Mouse (Mus musculus): ENCODE data around the gene Fance. TPM values are rescaled to one million over a fixed set of nuclear protein-coding genes. Genes with fewer than 3 reads are reported as not detected.

Gene Fance
- polyA plus RNA-seq, 1 experiment from 2014 or later = 22.5 TPM

DNA sequence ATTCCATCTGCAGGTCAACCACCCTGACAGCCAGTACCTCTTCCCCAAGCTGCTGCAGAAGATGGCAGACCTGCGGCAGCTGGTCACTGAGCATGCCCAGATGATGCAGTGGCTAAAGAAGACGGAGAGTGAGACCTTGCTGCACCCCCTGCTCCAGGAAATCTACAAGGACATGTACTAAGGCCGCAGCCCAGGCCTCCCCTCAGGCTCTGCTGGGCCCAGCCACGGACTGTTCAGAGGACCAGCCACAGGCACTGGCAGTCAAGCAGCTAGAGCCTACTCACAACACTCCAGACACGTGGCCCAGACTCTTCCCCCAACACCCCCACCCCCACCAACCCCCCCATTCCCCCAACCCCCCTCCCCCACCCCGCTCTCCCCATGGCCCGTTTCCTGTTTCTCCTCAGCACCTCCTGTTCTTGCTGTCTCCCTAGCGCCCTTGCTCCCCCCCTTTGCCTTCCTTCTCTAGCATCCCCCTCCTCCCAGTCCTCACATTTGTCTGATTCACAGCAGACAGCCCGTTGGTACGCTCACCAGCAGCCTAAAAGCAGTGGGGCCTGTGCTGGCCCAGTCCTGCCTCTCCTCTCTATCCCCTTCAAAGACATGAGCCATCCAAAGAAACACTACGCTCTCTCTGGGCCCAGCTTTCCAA is 13.5 kb upstream of the Fance start:
- Histone ChIP-seq H3K36me3 (ENCODE audit: control insufficient read depth, insufficient read depth, low read length) (no peaks in the 10 kb centered on the region), H3K4me1 (replicated peaks; ENCODE audit: control insufficient read depth, insufficient read depth, low read length) (peaks cover 7% of the 10 kb centered on the region), H3K9ac (ENCODE audit: low read depth, low read length) (peak overlapping the region; percentile 27), H3K27me3 (ENCODE audit: control insufficient read depth, insufficient read depth, low read length) (no peaks in the 10 kb centered on the region), H3K4me2 (replicated peaks; ENCODE audit: low read depth, low read length) (no peak overlapping the region), H3K4me3 (ENCODE audit: low read depth, low read length) (no peak overlapping the region), H3K9me3 (ENCODE audit: control insufficient read depth, low read length) (no peaks in the 10 kb centered on the region), H3K27ac (ENCODE audit: low read depth, low read length) (peak overlapping the region; percentile 58; the same call in 1 of the 2 replicates)
- ATAC-seq (ENCODE audit: low FRiP score) (no peak), DNase-seq (ENCODE audit: low spot score) (no peak)
- WGBS = 37% methylated on average over 7 of the region's 11 CpGs

DNA sequence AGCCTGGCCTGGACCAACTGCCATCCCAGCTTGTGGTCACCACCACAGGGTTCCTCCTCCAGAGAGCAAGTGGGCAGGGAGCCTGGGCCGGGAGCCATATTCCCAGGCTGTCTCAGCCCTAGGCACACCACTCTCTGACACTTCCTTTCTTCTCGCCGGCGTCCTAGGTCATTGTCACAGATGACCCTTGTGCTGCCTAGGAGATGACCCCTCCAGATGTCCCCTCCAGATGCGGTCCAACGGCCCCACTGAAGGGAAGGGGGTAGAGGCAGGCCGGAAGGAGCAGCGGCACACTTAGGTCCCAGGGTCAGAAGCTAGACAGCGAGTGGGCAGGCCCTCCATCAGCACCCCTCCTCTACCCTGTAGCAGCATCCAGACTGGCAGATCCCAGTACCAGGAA is 13.0 kb upstream of the Fance start:
- ATAC-seq (ENCODE audit: low FRiP score) (no peak), DNase-seq (ENCODE audit: low spot score) (peak; percentile 36)

DNA sequence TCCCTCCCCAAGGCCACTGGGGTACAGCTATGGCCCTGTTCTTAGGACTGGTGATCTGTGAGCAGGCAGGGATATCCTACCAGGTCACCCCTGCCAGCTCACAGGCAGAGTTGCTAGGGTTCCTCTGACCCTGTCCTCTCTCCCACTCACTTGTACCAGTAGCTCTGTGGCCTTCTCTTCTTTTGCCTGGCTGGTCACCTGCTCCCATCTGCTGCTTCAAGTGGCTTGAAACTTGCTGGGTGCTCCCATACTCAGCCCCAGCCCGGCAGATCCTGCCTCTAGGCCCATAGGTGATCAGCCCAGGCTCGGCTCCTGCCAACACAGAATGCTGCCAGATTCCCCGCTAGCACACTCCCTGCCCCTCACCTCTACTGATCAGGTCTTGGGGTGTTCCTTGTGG is 12.5 kb upstream of the Fance start:
- 62% methylated on average over 3 of the region's 3 CpGs for WGBS
- Histone ChIP-seq H3K4me1 (replicated peaks; ENCODE audit: control insufficient read depth, insufficient read depth, low read length) (peaks cover 5% of the 10 kb centered on the region), H3K36me3 (ENCODE audit: control insufficient read depth, insufficient read depth, low read length) (no peaks in the 10 kb centered on the region), H3K9ac (ENCODE audit: low read depth, low read length) (no peak overlapping the region), H3K4me2 (replicated peaks; ENCODE audit: low read depth, low read length) (no peak overlapping the region), H3K27ac (ENCODE audit: low read depth, low read length) (no peak overlapping the region), H3K27me3 (ENCODE audit: control insufficient read depth, insufficient read depth, low read length) (no peaks in the 10 kb centered on the region), H3K4me3 (ENCODE audit: low read depth, low read length) (no peak overlapping the region), H3K9me3 (ENCODE audit: control insufficient read depth, low read length) (no peaks in the 10 kb centered on the region)
- ATAC-seq (ENCODE audit: low FRiP score) (no peak), DNase-seq (ENCODE audit: low spot score) (no peak)

More for the DNA sequence above, 13.0 kb upstream of the Fance start:
- H3K27me3 ChIP-seq (ENCODE audit: control insufficient read depth, insufficient read depth, low read length) = no peaks in the 10 kb centered on the region
- H3K4me2 ChIP-seq (replicated peaks; ENCODE audit: low read depth, low read length) = no peak overlapping the region
- no peaks in the 10 kb centered on the region for H3K9me3 ChIP-seq (ENCODE audit: control insufficient read depth, low read length)
- H3K4me1 ChIP-seq (replicated peaks; ENCODE audit: control insufficient read depth, insufficient read depth, low read length) = peaks cover 5% of the 10 kb centered on the region
- no peaks in the 10 kb centered on the region for H3K36me3 ChIP-seq (ENCODE audit: control insufficient read depth, insufficient read depth, low read length)
- H3K9ac ChIP-seq (ENCODE audit: low read depth, low read length) = peak overlapping the region; percentile 27; the same call in 1 of the 2 replicates
- H3K27ac ChIP-seq (ENCODE audit: low read depth, low read length) = peak overlapping the region; percentile 58; the same call in 1 of the 2 replicates
- no peak overlapping the region for H3K4me3 ChIP-seq (ENCODE audit: low read depth, low read length)
- WGBS = 11% methylated on average over 9 of the region's 9 CpGs

GRCm38 (mm10) chr17:28305172-28305571 is 8.1 kb upstream of the Fance start:
- no peak overlapping the region for H3K4me2 ChIP-seq (replicated peaks; ENCODE audit: low read depth, low read length)
- peaks cover 2% of the 10 kb centered on the region; the same call in 1 of the 2 replicates for H3K4me1 ChIP-seq (replicated peaks; ENCODE audit: control insufficient read depth, insufficient read depth, low read length)
- H3K9ac ChIP-seq (ENCODE audit: low read depth, low read length) = no peak overlapping the region
- H3K9me3 ChIP-seq (ENCODE audit: control insufficient read depth, low read length) = no peaks in the 10 kb centered on the region
- no peaks in the 10 kb centered on the region for H3K27me3 ChIP-seq (ENCODE audit: control insufficient read depth, insufficient read depth, low read length)
- no peak for DNase-seq (ENCODE audit: low spot score)
- H3K4me3 ChIP-seq (ENCODE audit: low read depth, low read length) = no peak overlapping the region
- H3K27ac ChIP-seq (ENCODE audit: low read depth, low read length) = no peak overlapping the region
- WGBS = 55% methylated on average over 10 of the region's 10 CpGs
- H3K36me3 ChIP-seq (ENCODE audit: control insufficient read depth, insufficient read depth, low read length) = no peaks in the 10 kb centered on the region
- ATAC-seq (ENCODE audit: low FRiP score) = no peak

GRCm38 (mm10) chr17:28308297-28309195 is 4.8 kb upstream of the Fance start:
- no peaks in the 10 kb centered on the region; the same call in 1 of the 2 replicates for H3K4me1 ChIP-seq (replicated peaks; ENCODE audit: control insufficient read depth, insufficient read depth, low read length)
- peak; percentile 95 for DNase-seq (ENCODE audit: low spot score)
- H3K36me3 ChIP-seq (ENCODE audit: control insufficient read depth, insufficient read depth, low read length) = no peaks in the 10 kb centered on the region
- no peak overlapping the region for H3K9ac ChIP-seq (ENCODE audit: low read depth, low read length)
- H3K4me2 ChIP-seq (replicated peaks; ENCODE audit: low read depth, low read length) = no peak overlapping the region
- H3K9me3 ChIP-seq (ENCODE audit: control insufficient read depth, low read length) = no peaks in the 10 kb centered on the region
- no peak overlapping the region for H3K4me3 ChIP-seq (ENCODE audit: low read depth, low read length)
- ATAC-seq (ENCODE audit: low FRiP score) = no peak
- 17% methylated on average over 18 of the region's 18 CpGs for whole genome bisulfite sequencing
- H3K27ac ChIP-seq (ENCODE audit: low read depth, low read length) = no peak overlapping the region
- H3K27me3 ChIP-seq (ENCODE audit: control insufficient read depth, insufficient read depth, low read length) = no peaks in the 10 kb centered on the region

DNA sequence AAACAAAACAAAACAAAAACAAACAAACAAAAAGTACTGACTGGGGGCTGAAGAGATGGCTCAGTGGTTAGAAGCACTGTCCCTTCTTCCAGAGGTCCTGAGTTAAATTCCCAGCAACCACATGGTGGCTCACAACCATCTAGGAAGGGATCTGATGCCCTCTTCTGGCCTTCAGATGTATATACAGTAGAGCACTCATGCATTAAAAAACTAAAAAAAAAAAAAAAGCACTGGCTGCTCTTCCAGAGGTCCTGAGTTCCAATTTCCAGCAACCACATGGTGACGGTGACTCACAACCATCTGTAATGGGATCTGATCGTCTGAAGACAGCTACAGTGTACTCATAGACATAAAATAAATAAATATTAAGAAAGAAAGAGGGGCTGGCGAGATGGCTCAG is 2.5 kb upstream of the Fance start:
- H3K27ac ChIP-seq (ENCODE audit: low read depth, low read length) = no peak overlapping the region
- 87% methylated on average over 3 of the region's 3 CpGs for WGBS
- H3K9ac ChIP-seq (ENCODE audit: low read depth, low read length) = no peak overlapping the region
- H3K4me3 ChIP-seq (ENCODE audit: low read depth, low read length) = no peak overlapping the region
- DNase-seq (ENCODE audit: low spot score) = no peak
- H3K9me3 ChIP-seq (ENCODE audit: control insufficient read depth, low read length) = no peaks in the 10 kb centered on the region
- no peak for ATAC-seq (ENCODE audit: low FRiP score)
- H3K4me1 ChIP-seq (replicated peaks; ENCODE audit: control insufficient read depth, insufficient read depth, low read length) = peaks cover 3% of the 10 kb centered on the region; the same call in 1 of the 2 replicates
- H3K27me3 ChIP-seq (ENCODE audit: control insufficient read depth, insufficient read depth, low read length) = no peaks in the 10 kb centered on the region
- H3K4me2 ChIP-seq (replicated peaks; ENCODE audit: low read depth, low read length) = no peak overlapping the region
- no peaks in the 10 kb centered on the region for H3K36me3 ChIP-seq (ENCODE audit: control insufficient read depth, insufficient read depth, low read length)

DNA sequence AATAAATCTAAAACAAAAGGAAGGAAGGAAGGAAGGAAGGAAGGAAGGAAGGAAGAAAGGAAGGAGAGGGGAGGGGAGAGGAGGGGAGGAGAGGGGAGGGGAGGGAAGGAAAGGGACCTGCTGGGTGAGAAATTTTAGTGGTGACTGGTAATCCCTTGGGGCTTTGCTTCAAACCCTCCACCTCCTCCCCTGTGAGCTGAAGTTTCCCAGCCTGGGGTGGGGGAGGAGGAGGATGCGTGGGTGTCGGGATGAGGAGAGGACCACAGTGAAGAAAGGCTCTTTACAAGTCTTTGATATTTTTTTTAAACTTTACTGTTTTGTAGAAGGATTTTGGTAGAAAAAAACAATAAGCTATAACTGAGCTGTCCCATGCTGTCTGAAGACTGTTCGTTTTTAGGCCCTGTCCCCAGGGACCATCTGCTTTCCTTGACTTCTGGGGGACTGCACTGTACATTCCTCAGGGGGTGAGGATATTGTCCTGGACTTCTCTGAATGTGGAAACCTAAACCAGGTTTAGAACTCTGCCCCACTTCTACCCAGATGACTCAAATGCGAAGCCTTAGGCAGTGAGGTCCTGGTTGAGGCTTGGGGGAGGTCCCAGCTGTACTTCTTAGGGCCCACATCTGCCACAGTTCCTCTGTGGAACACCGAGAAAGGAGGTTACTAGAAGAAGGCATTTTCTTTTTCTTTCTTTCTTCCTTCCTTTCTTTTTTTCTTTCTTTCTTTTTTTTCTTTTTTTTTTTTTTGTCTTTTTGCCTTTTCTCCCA is 1.8 kb upstream of the Fance start:
- Histone ChIP-seq H3K4me2 (replicated peaks; ENCODE audit: low read depth, low read length) (no peak overlapping the region), H3K4me1 (replicated peaks; ENCODE audit: control insufficient read depth, insufficient read depth, low read length) (peaks cover 3% of the 10 kb centered on the region; the same call in 1 of the 2 replicates), H3K4me3 (ENCODE audit: low read depth, low read length) (no peak overlapping the region), H3K36me3 (ENCODE audit: control insufficient read depth, insufficient read depth, low read length) (no peaks in the 10 kb centered on the region), H3K27ac (ENCODE audit: low read depth, low read length) (no peak overlapping the region), H3K9ac (ENCODE audit: low read depth, low read length) (no peak overlapping the region), H3K9me3 (ENCODE audit: control insufficient read depth, low read length) (no peaks in the 10 kb centered on the region), H3K27me3 (ENCODE audit: control insufficient read depth, insufficient read depth, low read length) (no peaks in the 10 kb centered on the region)
- WGBS = 76% methylated on average over 5 of the region's 5 CpGs
- no peak for DNase-seq (ENCODE audit: low spot score)
- no peak for ATAC-seq (ENCODE audit: low FRiP score)

Measured in hindbrain, embryonic 11.5 days (tissue).